Comparison of ENCODE assay signal across 32 mouse cellular contexts in genomic region chr13:35460051-35460450, GRCm38 (mm10).
"Had no signal": no experiment of that assay in that cellular context is flagged by ENCODE, and none has a peak within 500 bp of the region (broad histone marks: within the 10 kb centered on the region; RNA-seq: fewer than 3 reads in every experiment).

No protein-coding gene starts in this region.

- H3K4me3 ChIP-seq: limb, embryonic 10.5 days; limb, embryonic 12.5 days; limb, embryonic 13.5 days; limb, embryonic 15.5 days; liver, embryonic 12.5 days; liver, embryonic 13.5 days; liver, embryonic 15.5 days; lung, embryonic 15.5 days; megakaryocyte, embryonic 14.5 days; midbrain, embryonic 10.5 days; midbrain, embryonic 12.5 days; midbrain, embryonic 13.5 days; midbrain, embryonic 15.5 days; myocyte; neural tube, embryonic 12.5 days had no signal

- ATAC-seq: liver, embryonic 12.5 days; liver, postnatal 0 days; lung, postnatal 0 days; midbrain, embryonic 13.5 days; midbrain, embryonic 15.5 days; midbrain, embryonic 16.5 days had no signal

- H3K36me3 ChIP-seq: limb, embryonic 10.5 days; limb, embryonic 12.5 days; limb, embryonic 13.5 days; limb, embryonic 15.5 days; liver, embryonic 12.5 days; liver, embryonic 13.5 days; liver, embryonic 15.5 days; lung, embryonic 15.5 days; midbrain, embryonic 10.5 days; midbrain, embryonic 12.5 days; midbrain, embryonic 13.5 days; midbrain, embryonic 15.5 days; neural tube, embryonic 12.5 days had no signal

- H3K9ac ChIP-seq: limb, embryonic 12.5 days; limb, embryonic 13.5 days; limb, embryonic 15.5 days; liver, embryonic 12.5 days; liver, embryonic 13.5 days; liver, embryonic 14.5 days; liver, embryonic 15.5 days; liver, postnatal 0 days; lung, embryonic 14.5 days; lung, embryonic 15.5 days; midbrain, embryonic 12.5 days; midbrain, embryonic 13.5 days; midbrain, embryonic 15.5 days; neural tube, embryonic 12.5 days had no signal

- H3K4me1 ChIP-seq: limb, embryonic 12.5 days; limb, embryonic 13.5 days; limb, embryonic 15.5 days; liver, embryonic 12.5 days; liver, embryonic 13.5 days; liver, embryonic 15.5 days; megakaryocyte, embryonic 14.5 days; midbrain, embryonic 10.5 days; midbrain, embryonic 12.5 days; midbrain, embryonic 13.5 days; midbrain, embryonic 15.5 days; neural tube, embryonic 12.5 days had no signal

- H3K4me2 ChIP-seq: limb, embryonic 12.5 days; limb, embryonic 13.5 days; limb, embryonic 15.5 days; liver, embryonic 11.5 days; liver, embryonic 12.5 days; liver, embryonic 13.5 days; liver, embryonic 15.5 days; lung, embryonic 14.5 days; lung, embryonic 15.5 days; midbrain, embryonic 11.5 days; midbrain, embryonic 12.5 days; midbrain, embryonic 13.5 days; midbrain, embryonic 15.5 days; neural tube, embryonic 12.5 days had no signal

- H3K9me3 ChIP-seq: limb, embryonic 10.5 days; limb, embryonic 12.5 days; limb, embryonic 13.5 days; limb, embryonic 15.5 days; liver, embryonic 12.5 days; liver, embryonic 13.5 days; liver, embryonic 15.5 days; lung, embryonic 15.5 days; midbrain, embryonic 10.5 days; midbrain, embryonic 12.5 days; midbrain, embryonic 13.5 days; midbrain, embryonic 15.5 days; neural tube, embryonic 12.5 days had no signal

- H3K27me3 ChIP-seq: limb, embryonic 12.5 days; limb, embryonic 13.5 days; limb, embryonic 15.5 days; liver, embryonic 12.5 days; liver, embryonic 13.5 days; liver, embryonic 15.5 days; lung, embryonic 15.5 days; megakaryocyte, embryonic 14.5 days; midbrain, embryonic 12.5 days; midbrain, embryonic 13.5 days; midbrain, embryonic 15.5 days; neural tube, embryonic 12.5 days had no signal

- H3K27ac ChIP-seq: limb, embryonic 10.5 days; limb, embryonic 12.5 days; limb, embryonic 13.5 days; limb, embryonic 15.5 days; liver, embryonic 12.5 days; liver, embryonic 13.5 days; liver, embryonic 14.5 days; liver, embryonic 15.5 days; lung, embryonic 15.5 days; macrophage; midbrain, embryonic 10.5 days; midbrain, embryonic 12.5 days; midbrain, embryonic 13.5 days; midbrain, embryonic 15.5 days; neural tube, embryonic 12.5 days had no signal

- DNase-seq: left cerebral cortex, postnatal 4 days; liver; liver, embryonic 13.5 days; liver, postnatal 0 days; lung, adult 18-20 months; lung, adult 2 months; lung, embryonic 14.5 days; lung, postnatal 10 days; lung, postnatal 14 days; lung, postnatal 36 days; lung, postnatal 4 days; midbrain, embryonic 14.5 days had no signal
